Mouse (Mus musculus): ENCODE data around the gene Pxk. TPM values are rescaled to one million over a fixed set of nuclear protein-coding genes. Genes with fewer than 3 reads are reported as not detected.

Pxk gene
- polyA plus RNA-seq, 1 experiment from 2014 or later, result 26.4 TPM

GRCm38 (mm10) chr14:8094931-8095561 is 3.0 kb upstream of the Pxk start:
- Histone ChIP-seq H3K9ac (ENCODE audit: low read length) (no peak overlapping the region), H3K9me3 (ENCODE audit: control insufficient read depth, low read length) (no peaks in the 10 kb centered on the region), H3K36me3 (ENCODE audit: control insufficient read depth, insufficient read depth, low read length) (no peaks in the 10 kb centered on the region), H3K4me2 (ENCODE audit: low read depth, low read length, severe bottlenecking) (no peak overlapping the region), H3K4me3 (ENCODE audit: low read depth, low read length) (no peak overlapping the region), H3K4me1 (replicated peaks; ENCODE audit: control insufficient read depth, insufficient read depth, low read length) (no peaks in the 10 kb centered on the region), H3K27ac (ENCODE audit: low read depth, low read length) (no peak overlapping the region), H3K27me3 (ENCODE audit: control insufficient read depth, insufficient read depth, low read length) (no peaks in the 10 kb centered on the region)
- no peak for ATAC-seq (replicated peaks; ENCODE audit: low FRiP score)
- no peak for DNase-seq (ENCODE audit: low spot score)
- 76% methylated on average over 3 of the region's 3 CpGs for WGBS

DNA sequence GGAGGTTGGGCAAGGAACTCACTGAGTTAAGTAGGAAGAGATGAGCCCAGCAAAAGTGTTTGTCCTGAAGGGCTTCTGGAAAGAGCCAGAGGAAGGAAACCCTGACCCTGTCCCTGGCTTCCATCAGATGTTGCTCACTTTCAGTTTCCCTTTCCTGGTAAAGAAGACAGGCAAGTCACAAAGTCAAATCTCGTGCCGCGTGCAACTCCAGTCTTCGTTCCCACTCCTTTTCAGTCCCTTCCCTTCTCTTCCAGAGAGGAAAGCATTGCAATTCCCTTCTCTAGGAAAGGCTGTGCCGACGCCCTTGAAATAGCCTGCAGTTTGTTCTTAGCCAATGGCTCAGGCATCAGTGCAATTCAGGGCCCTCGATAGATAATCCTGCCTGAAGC is 2.5 kb upstream of the Pxk start:
- no peaks in the 10 kb centered on the region for H3K36me3 ChIP-seq (ENCODE audit: control insufficient read depth, insufficient read depth, low read length)
- no peaks in the 10 kb centered on the region for H3K4me1 ChIP-seq (replicated peaks; ENCODE audit: control insufficient read depth, insufficient read depth, low read length)
- no peak overlapping the region for H3K4me2 ChIP-seq (ENCODE audit: low read depth, low read length, severe bottlenecking)
- DNase-seq (ENCODE audit: low spot score) (no peak), ATAC-seq (replicated peaks; ENCODE audit: low FRiP score) (no peak)
- 80% methylated on average over 7 of the region's 7 CpGs for WGBS
- H3K9me3 ChIP-seq (ENCODE audit: control insufficient read depth, low read length), result no peaks in the 10 kb centered on the region
- no peaks in the 10 kb centered on the region for H3K27me3 ChIP-seq (ENCODE audit: control insufficient read depth, insufficient read depth, low read length)
- no peak overlapping the region for H3K4me3 ChIP-seq (ENCODE audit: low read depth, low read length)
- no peak overlapping the region for H3K9ac ChIP-seq (ENCODE audit: low read length)
- H3K27ac ChIP-seq (ENCODE audit: low read depth, low read length), result no peak overlapping the region

DNA sequence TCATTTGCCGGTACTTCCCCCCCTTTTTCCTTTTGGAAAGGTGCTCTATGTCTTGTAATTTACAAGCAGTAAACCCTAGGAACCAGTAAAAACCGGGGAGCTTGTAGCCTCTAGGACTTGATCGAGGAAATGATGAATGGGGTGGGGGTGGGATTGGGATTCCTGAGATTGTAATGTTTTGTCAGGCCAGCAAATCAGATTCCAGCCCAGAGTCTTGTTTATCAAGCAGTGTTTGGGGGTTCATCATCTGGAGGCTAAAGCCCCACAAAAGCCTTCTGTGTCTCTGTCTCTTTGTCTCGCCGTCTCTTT is 630 bp downstream of the Pxk start:
- no peak for DNase-seq (ENCODE audit: low spot score)

GRCm38 (mm10) chr14:8099561-8100021 is 1.6 kb downstream of the Pxk start:
- no peaks in the 10 kb centered on the region for H3K36me3 ChIP-seq (ENCODE audit: control insufficient read depth, insufficient read depth, low read length)
- no peak overlapping the region for H3K4me3 ChIP-seq (ENCODE audit: low read depth, low read length)
- no peak for ATAC-seq (replicated peaks; ENCODE audit: low FRiP score)
- H3K27me3 ChIP-seq (ENCODE audit: control insufficient read depth, insufficient read depth, low read length), result no peaks in the 10 kb centered on the region
- no peaks in the 10 kb centered on the region for H3K4me1 ChIP-seq (replicated peaks; ENCODE audit: control insufficient read depth, insufficient read depth, low read length)
- H3K9ac ChIP-seq (ENCODE audit: low read length), result no peak overlapping the region
- no peak for DNase-seq (ENCODE audit: low spot score)
- 0 out of 2 replicates have a peak overlapping the region, but pooled peaks have one; percentile 2 for H3K4me2 ChIP-seq (ENCODE audit: low read depth, low read length, severe bottlenecking)
- no peaks in the 10 kb centered on the region for H3K9me3 ChIP-seq (ENCODE audit: control insufficient read depth, low read length)
- no peak overlapping the region for H3K27ac ChIP-seq (ENCODE audit: low read depth, low read length)
- 77% methylated on average over 10 of the region's 10 CpGs for WGBS

More for the DNA sequence above, 630 bp downstream of the Pxk start:
- Histone ChIP-seq H3K9me3 (ENCODE audit: control insufficient read depth, low read length) (no peaks in the 10 kb centered on the region), H3K27ac (ENCODE audit: low read depth, low read length) (no peak overlapping the region), H3K4me2 (ENCODE audit: low read depth, low read length, severe bottlenecking) (peak overlapping the region; percentile 54), H3K4me1 (replicated peaks; ENCODE audit: control insufficient read depth, insufficient read depth, low read length) (no peaks in the 10 kb centered on the region), H3K9ac (ENCODE audit: low read length) (peak overlapping the region; percentile 73), H3K4me3 (ENCODE audit: low read depth, low read length) (peak overlapping the region; percentile 83), H3K36me3 (ENCODE audit: control insufficient read depth, insufficient read depth, low read length) (no peaks in the 10 kb centered on the region), H3K27me3 (ENCODE audit: control insufficient read depth, insufficient read depth, low read length) (no peaks in the 10 kb centered on the region)
- peak; percentile 1; the same call in 1 of the 2 replicates for ATAC-seq (replicated peaks; ENCODE audit: low FRiP score)
- WGBS, result 3% methylated on average over 5 of the region's 5 CpGs

- WGBS, result 90% methylated on average over 8 of the region's 8 CpGs
- H3K4me2 ChIP-seq (ENCODE audit: low read depth, low read length, severe bottlenecking), result no peak overlapping the region
- DNase-seq (ENCODE audit: low spot score) (no peak), ATAC-seq (replicated peaks; ENCODE audit: low FRiP score) (no peak)
- no peaks in the 10 kb centered on the region for H3K4me1 ChIP-seq (replicated peaks; ENCODE audit: control insufficient read depth, insufficient read depth, low read length)
- H3K4me3 ChIP-seq (ENCODE audit: low read depth, low read length), result no peak overlapping the region
- no peaks in the 10 kb centered on the region for H3K36me3 ChIP-seq (ENCODE audit: control insufficient read depth, insufficient read depth, low read length)
- H3K9me3 ChIP-seq (ENCODE audit: control insufficient read depth, low read length), result no peaks in the 10 kb centered on the region
- no peak overlapping the region for H3K9ac ChIP-seq (ENCODE audit: low read length)
- H3K27me3 ChIP-seq (ENCODE audit: control insufficient read depth, insufficient read depth, low read length), result no peaks in the 10 kb centered on the region
- H3K27ac ChIP-seq (ENCODE audit: low read depth, low read length), result no peak overlapping the region
These were observed 3.9 kb downstream of the Pxk start for GRCm38 (mm10) chr14:8101886-8102285.

- Histone ChIP-seq H3K4me1 (replicated peaks; ENCODE audit: control insufficient read depth, insufficient read depth, low read length) (no peaks in the 10 kb centered on the region), H3K4me3 (ENCODE audit: low read depth, low read length) (no peak overlapping the region), H3K27ac (ENCODE audit: low read depth, low read length) (no peak overlapping the region), H3K36me3 (ENCODE audit: control insufficient read depth, insufficient read depth, low read length) (no peaks in the 10 kb centered on the region), H3K4me2 (ENCODE audit: low read depth, low read length, severe bottlenecking) (no peak overlapping the region), H3K27me3 (ENCODE audit: control insufficient read depth, insufficient read depth, low read length) (no peaks in the 10 kb centered on the region), H3K9me3 (ENCODE audit: control insufficient read depth, low read length) (no peaks in the 10 kb centered on the region), H3K9ac (ENCODE audit: low read length) (no peak overlapping the region)
- WGBS, result 84% methylated on average over 12 of the region's 12 CpGs
- no peak for DNase-seq (ENCODE audit: low spot score)
- no peak for ATAC-seq (replicated peaks; ENCODE audit: low FRiP score)
These were observed 4.7 kb downstream of the Pxk start for GRCm38 (mm10) chr14:8102676-8103075.

GRCm38 (mm10) chr14:8108047-8108446 is 10.0 kb downstream of the Pxk start:
- no peaks in the 10 kb centered on the region for H3K27me3 ChIP-seq (ENCODE audit: control insufficient read depth, insufficient read depth, low read length)
- ATAC-seq (replicated peaks; ENCODE audit: low FRiP score) (no peak), DNase-seq (ENCODE audit: low spot score) (no peak)
- WGBS, result 86% methylated on average over 4 of the region's 4 CpGs
- H3K9ac ChIP-seq (ENCODE audit: low read length), result no peak overlapping the region
- no peak overlapping the region for H3K27ac ChIP-seq (ENCODE audit: low read depth, low read length)
- H3K4me1 ChIP-seq (replicated peaks; ENCODE audit: control insufficient read depth, insufficient read depth, low read length), result no peaks in the 10 kb centered on the region
- H3K9me3 ChIP-seq (ENCODE audit: control insufficient read depth, low read length), result no peaks in the 10 kb centered on the region
- H3K36me3 ChIP-seq (ENCODE audit: control insufficient read depth, insufficient read depth, low read length), result no peaks in the 10 kb centered on the region
- H3K4me3 ChIP-seq (ENCODE audit: low read depth, low read length), result no peak overlapping the region
- no peak overlapping the region for H3K4me2 ChIP-seq (ENCODE audit: low read depth, low read length, severe bottlenecking)

- 93% methylated on average over 1 of the region's 1 CpGs for WGBS
- ATAC-seq (replicated peaks; ENCODE audit: low FRiP score) (no peak), DNase-seq (ENCODE audit: low spot score) (no peak)
- Histone ChIP-seq H3K27ac (ENCODE audit: low read depth, low read length) (no peak overlapping the region), H3K4me3 (ENCODE audit: low read depth, low read length) (no peak overlapping the region), H3K9ac (ENCODE audit: low read length) (no peak overlapping the region), H3K4me2 (ENCODE audit: low read depth, low read length, severe bottlenecking) (no peak overlapping the region), H3K4me1 (replicated peaks; ENCODE audit: control insufficient read depth, insufficient read depth, low read length) (no peaks in the 10 kb centered on the region), H3K27me3 (ENCODE audit: control insufficient read depth, insufficient read depth, low read length) (no peaks in the 10 kb centered on the region), H3K36me3 (ENCODE audit: control insufficient read depth, insufficient read depth, low read length) (no peaks in the 10 kb centered on the region), H3K9me3 (ENCODE audit: control insufficient read depth, low read length) (no peaks in the 10 kb centered on the region)
These were observed 11.0 kb downstream of the Pxk start for GRCm38 (mm10) chr14:8108976-8109375.

GRCm38 (mm10) chr14:8111545-8111944 is 13.5 kb downstream of the Pxk start:
- WGBS, result 88% methylated on average over 6 of the region's 6 CpGs

More at GRCm38 (mm10) chr14:8111545-8111944, 13.5 kb downstream of the Pxk start:
- Histone ChIP-seq H3K4me1 (replicated peaks; ENCODE audit: control insufficient read depth, insufficient read depth, low read length) (no peaks in the 10 kb centered on the region), H3K27me3 (ENCODE audit: control insufficient read depth, insufficient read depth, low read length) (no peaks in the 10 kb centered on the region), H3K4me2 (ENCODE audit: low read depth, low read length, severe bottlenecking) (no peak overlapping the region), H3K9ac (ENCODE audit: low read length) (no peak overlapping the region), H3K9me3 (ENCODE audit: control insufficient read depth, low read length) (no peaks in the 10 kb centered on the region), H3K36me3 (ENCODE audit: control insufficient read depth, insufficient read depth, low read length) (no peaks in the 10 kb centered on the region), H3K4me3 (ENCODE audit: low read depth, low read length) (no peak overlapping the region), H3K27ac (ENCODE audit: low read depth, low read length) (no peak overlapping the region)
- no peak for ATAC-seq (replicated peaks; ENCODE audit: low FRiP score)
- no peak for DNase-seq (ENCODE audit: low spot score)

Data from forebrain, embryonic 11.5 days (tissue).